Mouse (Mus musculus) intestine, embryonic 16.5 days (tissue): ENCODE results near the gene Ppp1r14a. TPM values are rescaled to one million over a fixed set of nuclear protein-coding genes. Genes with fewer than 3 reads are reported as not detected.
A peak's percentile ranks its signal among the peaks of the same experiment; 100 is the strongest.

Experiments used
- ATAC-seq: fragments of 200-750 bp; cut with Nextera tagmentation; 2 replicates; pipeline ENCODE4 v1.8.0; 2017; ENCODE audit warnings: moderate TSS enrichment, moderate library complexity
- H3K27ac ChIP-seq: fragments of 300-500 bp; sonication (generic); 2 replicates; pipeline ENCODE4 v1.5.1; 2014; ENCODE audit warnings: mild to moderate bottlenecking, low read length
- H3K27me3 ChIP-seq: fragments of 300-500 bp; sonication (generic); replicated peaks from 2 replicates; pipeline ENCODE4 v1.6.1; 2014; ENCODE audit warnings: low read length, control low read depth, mixed read lengths; ENCODE audit not compliant: control insufficient read depth, insufficient read depth
- H3K36me3 ChIP-seq: fragments of 300-500 bp; sonication (generic); 2 replicates; pipeline ENCODE4 v1.6.1; 2014; ENCODE audit warnings: low read length, control low read depth; ENCODE audit not compliant: control insufficient read depth, insufficient read depth
- H3K4me1 ChIP-seq: fragments of 300-500 bp; sonication (generic); 2 replicates; pipeline ENCODE4 v1.6.1; 2014; ENCODE audit warnings: low read length, control low read depth, mixed read lengths; ENCODE audit not compliant: control insufficient read depth, insufficient read depth
- H3K4me2 ChIP-seq: fragments of 300-500 bp; sonication (generic); 2 replicates; pipeline ENCODE4 v1.6.1; 2014; ENCODE audit warnings: low read depth, low read length, control low read depth
- H3K4me3 ChIP-seq: fragments of 300-500 bp; sonication (generic); 2 replicates; pipeline ENCODE4 v1.5.1; 2014; ENCODE audit warnings: mild to moderate bottlenecking, low read length
- H3K9ac ChIP-seq: fragments of 300-500 bp; sonication (generic); 2 replicates; pipeline ENCODE4 v1.6.1; 2014; ENCODE audit warnings: low read depth, low read length
- H3K9me3 ChIP-seq: fragments of 300-500 bp; sonication (generic); 2 replicates; pipeline ENCODE4 v1.6.1; 2016; ENCODE audit warnings: low read length, control low read depth; ENCODE audit not compliant: control insufficient read depth
- whole genome bisulfite sequencing: fragments of 180-500 bp; shearing (Covaris S2); extraction: QIAGEN DNeasy Blood & Tissue Kit; methylation state at CpG from one replicate; pipeline ENCODE4 v1.1.7; 2014; 5-methylcytosine and 5-hydroxymethylcytosine counted together
- polyA plus RNA-seq: library from polyadenylated mRNA; unstranded; fragments of >200 nt; fragmentation: Nextera tagmentation; extraction: Ambion mirVana; gene quantifications from 2 replicates; pipeline ENCODE4 v1.2.1, GENCODE M21; 2015

The Ppp1r14a gene
- polyA plus RNA-seq, 1 experiment from 2014 or later, result 45.2 TPM

- no peaks in the 10 kb centered on the region for H3K9me3 ChIP-seq
- peaks cover 13% of the 10 kb centered on the region for H3K36me3 ChIP-seq
- no peak overlapping the region for H3K9ac ChIP-seq
- no peaks in the 10 kb centered on the region for H3K27me3 ChIP-seq
- ATAC-seq, result no peak
- H3K4me1 ChIP-seq, result peaks cover 12% of the 10 kb centered on the region; the same call in 1 of the 2 replicates
- H3K4me3 ChIP-seq, result no peak overlapping the region
- H3K4me2 ChIP-seq, result no peak overlapping the region
- no peak overlapping the region for H3K27ac ChIP-seq
Measured at GRCm38 (mm10) chr7:29335276-29335675, 46.2 kb downstream of the Ppp1r14a start.

GRCm38 (mm10) chr7:29335841-29336671 is 46.9 kb downstream of the Ppp1r14a start:
- no peaks in the 10 kb centered on the region for H3K9me3 ChIP-seq
- H3K27me3 ChIP-seq, result no peaks in the 10 kb centered on the region
- H3K4me2 ChIP-seq, result no peak overlapping the region
- no peak overlapping the region for H3K9ac ChIP-seq
- ATAC-seq, result no peak
- peaks cover 12% of the 10 kb centered on the region; the same call in 1 of the 2 replicates for H3K4me1 ChIP-seq
- peaks cover 11% of the 10 kb centered on the region for H3K36me3 ChIP-seq
- H3K4me3 ChIP-seq, result no peak overlapping the region
- WGBS, result 79% methylated on average over 6 of the region's 6 CpGs
- no peak overlapping the region for H3K27ac ChIP-seq

DNA sequence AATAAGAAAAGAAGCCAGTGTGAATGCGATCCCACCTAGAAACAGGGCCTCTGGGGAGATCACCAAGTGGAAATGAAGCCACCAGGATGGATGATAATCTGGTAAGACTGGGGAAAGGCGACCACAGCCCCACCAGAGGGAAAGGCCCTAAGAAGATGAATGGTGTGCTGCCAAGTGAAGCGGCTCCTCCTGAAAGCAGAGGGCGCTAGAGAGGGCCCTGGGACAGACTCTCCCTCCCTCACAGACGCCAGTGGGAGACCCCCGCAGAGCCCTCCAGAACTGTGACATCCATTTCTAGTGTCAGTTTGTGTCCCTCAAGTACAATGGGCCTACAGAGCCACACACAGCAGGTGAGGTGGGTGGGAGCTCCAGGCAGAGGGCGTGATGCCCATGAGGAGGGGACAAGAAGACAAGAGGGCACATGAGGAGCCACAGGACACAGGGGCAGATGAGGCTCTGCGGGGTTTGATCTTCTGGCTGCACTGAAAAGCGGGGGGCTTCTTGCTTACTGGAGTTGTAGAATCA is 47.7 kb downstream of the Ppp1r14a start:
- Histone ChIP-seq H3K4me2 (no peak overlapping the region), H3K36me3 (peaks cover 11% of the 10 kb centered on the region), H3K4me1 (peaks cover 12% of the 10 kb centered on the region; the same call in 1 of the 2 replicates), H3K9ac (no peak overlapping the region), H3K27ac (no peak overlapping the region), H3K9me3 (no peaks in the 10 kb centered on the region), H3K27me3 (no peaks in the 10 kb centered on the region), H3K4me3 (no peak overlapping the region)
- ATAC-seq, result no peak
- 70% methylated on average over 9 of the region's 9 CpGs for WGBS

GRCm38 (mm10) chr7:29337766-29338165 is 48.7 kb downstream of the Ppp1r14a start:
- Histone ChIP-seq H3K4me3 (no peak overlapping the region), H3K36me3 (peaks cover 8% of the 10 kb centered on the region; the same call in 1 of the 2 replicates), H3K9me3 (no peaks in the 10 kb centered on the region), H3K4me2 (no peak overlapping the region), H3K4me1 (peaks cover 12% of the 10 kb centered on the region; the same call in 1 of the 2 replicates), H3K9ac (no peak overlapping the region), H3K27ac (peak overlapping the region; percentile 65), H3K27me3 (no peaks in the 10 kb centered on the region)
- WGBS, result 91% methylated on average over 2 of the region's 2 CpGs
- ATAC-seq, result no peak

DNA sequence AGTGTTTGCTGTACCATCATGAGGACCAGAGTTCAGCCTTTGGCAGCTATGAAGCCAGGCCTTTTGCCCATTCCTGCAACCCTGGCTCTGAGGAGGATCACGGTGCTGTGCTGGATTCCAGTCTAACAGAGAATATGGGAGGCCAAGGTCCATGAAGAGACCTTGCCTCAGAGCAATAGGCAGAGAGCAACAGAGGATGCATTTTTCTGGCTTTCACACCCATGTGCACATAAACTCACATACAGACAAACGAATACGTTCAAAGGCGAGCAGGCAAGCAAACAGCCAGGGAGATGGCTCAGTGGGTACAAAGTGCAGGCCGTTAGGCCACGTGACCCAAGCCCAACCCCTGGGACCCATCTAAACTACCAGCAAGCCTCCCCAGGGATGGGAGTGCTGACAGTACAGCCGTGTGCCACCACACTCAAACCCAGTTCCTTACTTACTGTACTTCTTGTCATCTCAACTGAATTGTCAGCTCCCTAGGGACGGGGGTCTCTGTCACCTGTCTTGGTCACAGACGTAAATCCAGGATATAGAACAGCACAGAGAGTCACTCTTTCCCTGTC is 49.3 kb downstream of the Ppp1r14a start:
- peak; percentile 72 for ATAC-seq
- peak overlapping the region; percentile 65 for H3K27ac ChIP-seq
- no peak overlapping the region for H3K9ac ChIP-seq
- H3K4me2 ChIP-seq, result no peak overlapping the region
- 60% methylated on average over 9 of the region's 9 CpGs for WGBS
- no peaks in the 10 kb centered on the region for H3K9me3 ChIP-seq
- H3K36me3 ChIP-seq, result peaks cover 8% of the 10 kb centered on the region; the same call in 1 of the 2 replicates
- H3K4me3 ChIP-seq, result no peak overlapping the region
- H3K4me1 ChIP-seq, result peaks cover 12% of the 10 kb centered on the region; the same call in 1 of the 2 replicates
- H3K27me3 ChIP-seq, result no peaks in the 10 kb centered on the region

DNA sequence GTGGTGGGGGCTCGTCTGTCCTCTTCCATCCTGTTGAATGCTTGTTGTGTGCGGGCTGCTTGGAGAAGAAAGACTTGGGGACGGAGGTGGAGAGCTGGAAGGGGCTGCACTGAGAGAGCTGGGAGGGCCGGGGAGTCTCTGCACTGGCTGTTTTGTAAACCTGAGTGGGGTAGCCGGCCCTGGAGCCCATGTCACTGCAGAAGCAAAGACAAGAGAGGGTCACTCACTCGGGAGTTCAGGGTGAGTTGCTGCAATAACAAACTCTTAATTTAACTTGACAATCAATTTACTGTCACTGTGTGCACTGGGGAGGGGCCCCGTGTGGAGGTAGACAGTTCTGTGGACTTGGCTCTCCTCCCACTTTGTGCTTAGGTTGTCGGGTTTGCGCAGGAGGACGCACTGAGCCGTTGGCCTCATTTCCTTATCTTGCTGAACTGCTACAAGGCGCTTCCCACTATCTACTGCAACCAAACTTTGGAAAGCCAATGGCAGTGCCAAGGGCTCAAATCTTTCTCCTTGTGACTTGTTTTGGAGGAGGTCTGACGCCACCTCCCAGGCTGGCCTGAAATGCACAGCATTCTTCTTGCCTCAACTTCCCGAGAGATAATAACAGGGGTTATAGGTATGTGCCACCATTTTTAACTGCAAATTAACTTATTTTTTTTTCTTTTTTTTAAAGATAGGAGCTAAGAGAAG is 50.0 kb downstream of the Ppp1r14a start:
- no peak overlapping the region for H3K9ac ChIP-seq
- no peaks in the 10 kb centered on the region for H3K27me3 ChIP-seq
- H3K36me3 ChIP-seq, result peaks cover 8% of the 10 kb centered on the region; the same call in 1 of the 2 replicates
- H3K9me3 ChIP-seq, result no peaks in the 10 kb centered on the region
- 61% methylated on average over 14 of the region's 14 CpGs for WGBS
- H3K4me1 ChIP-seq, result peaks cover 12% of the 10 kb centered on the region; the same call in 1 of the 2 replicates
- H3K27ac ChIP-seq, result peak overlapping the region; percentile 65
- H3K4me3 ChIP-seq, result no peak overlapping the region
- ATAC-seq, result peak; percentile 54
- no peak overlapping the region for H3K4me2 ChIP-seq

DNA sequence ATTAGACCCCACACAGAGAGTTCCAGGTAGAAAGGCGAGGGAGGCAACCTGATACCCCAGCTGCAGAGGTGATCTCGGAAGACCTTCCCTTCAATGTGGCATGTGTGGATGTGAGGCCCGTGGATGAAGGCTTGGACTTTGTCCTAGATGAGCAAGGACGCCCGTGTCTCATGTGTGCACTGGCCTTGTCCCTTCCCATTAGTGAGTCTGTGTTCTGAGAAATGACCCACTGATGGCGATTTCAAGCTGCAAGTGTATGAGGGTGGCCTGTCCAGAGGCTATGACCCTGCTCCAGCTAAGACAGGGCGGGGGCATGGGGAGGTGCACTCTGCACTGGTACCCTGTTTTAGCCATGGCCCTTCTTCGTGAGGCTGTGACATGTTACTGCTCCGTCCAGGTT is 51.1 kb downstream of the Ppp1r14a start:
- H3K36me3 ChIP-seq, result peaks cover 10% of the 10 kb centered on the region; the same call in 1 of the 2 replicates
- peaks cover 9% of the 10 kb centered on the region; the same call in 1 of the 2 replicates for H3K4me1 ChIP-seq

DNA sequence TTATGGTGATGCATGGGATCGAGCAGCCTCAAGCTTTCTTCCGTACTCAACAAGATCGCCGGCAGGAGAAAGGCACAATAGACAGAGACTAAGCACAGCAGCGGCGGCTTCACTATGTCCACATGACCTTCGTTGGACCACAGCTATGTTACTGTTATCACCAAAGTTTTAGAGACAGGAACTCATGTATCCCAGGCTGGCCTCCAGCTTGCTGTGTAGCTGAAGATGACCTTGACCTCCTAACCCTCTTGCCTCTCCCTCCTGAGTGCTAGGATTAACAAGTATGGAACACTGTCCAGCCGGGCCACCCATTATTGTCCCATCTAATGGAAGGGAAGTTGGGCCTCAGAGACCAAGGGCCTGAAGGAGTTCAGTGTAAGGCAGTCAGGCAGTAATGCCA is 51.7 kb downstream of the Ppp1r14a start:
- H3K4me1 ChIP-seq, result peaks cover 9% of the 10 kb centered on the region; the same call in 1 of the 2 replicates
- H3K9ac ChIP-seq, result no peak overlapping the region
- ATAC-seq, result no peak
- no peak overlapping the region for H3K27ac ChIP-seq
- H3K4me3 ChIP-seq, result no peak overlapping the region
- 92% methylated on average over 8 of the region's 8 CpGs for WGBS
- peaks cover 11% of the 10 kb centered on the region; the same call in 1 of the 2 replicates for H3K36me3 ChIP-seq
- no peaks in the 10 kb centered on the region for H3K27me3 ChIP-seq
- no peak overlapping the region for H3K4me2 ChIP-seq
- H3K9me3 ChIP-seq, result no peaks in the 10 kb centered on the region

More for the DNA sequence above, 51.1 kb downstream of the Ppp1r14a start:
- WGBS, result 86% methylated on average over 9 of the region's 9 CpGs
- H3K27ac ChIP-seq, result no peak overlapping the region
- no peak overlapping the region for H3K4me2 ChIP-seq
- no peak overlapping the region for H3K9ac ChIP-seq
- no peak overlapping the region for H3K4me3 ChIP-seq
- no peaks in the 10 kb centered on the region for H3K27me3 ChIP-seq
- H3K9me3 ChIP-seq, result no peaks in the 10 kb centered on the region
- no peak for ATAC-seq

DNA sequence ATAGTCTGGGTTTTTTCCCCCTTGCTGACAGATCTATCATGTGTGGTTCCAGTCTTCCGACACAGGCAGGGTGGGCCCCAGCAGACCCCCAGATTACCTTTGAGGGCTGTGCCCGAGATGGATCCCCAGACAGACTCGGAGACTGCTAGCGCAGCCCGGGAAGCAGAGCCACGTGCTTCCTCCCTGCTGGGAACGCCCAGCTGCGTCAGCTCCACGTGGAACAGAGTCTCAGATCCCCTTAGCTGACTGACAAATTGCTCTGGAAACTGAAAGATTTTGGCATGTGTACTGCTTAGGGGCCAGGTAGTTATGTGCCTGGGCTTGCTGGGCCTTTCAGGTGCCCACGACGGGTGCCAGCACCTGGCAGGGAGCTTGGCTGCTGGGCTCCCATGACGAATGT is 52.6 kb downstream of the Ppp1r14a start:
- Histone ChIP-seq H3K9ac (no peak overlapping the region), H3K36me3 (peaks cover 12% of the 10 kb centered on the region; the same call in 1 of the 2 replicates), H3K27me3 (no peaks in the 10 kb centered on the region), H3K27ac (no peak overlapping the region), H3K4me2 (no peak overlapping the region), H3K4me3 (no peak overlapping the region), H3K4me1 (peaks cover 9% of the 10 kb centered on the region; the same call in 1 of the 2 replicates), H3K9me3 (no peaks in the 10 kb centered on the region)
- WGBS, result 69% methylated on average over 12 of the region's 12 CpGs
- ATAC-seq, result no peak
